ENCODE assay signal across 11 mouse cellular contexts in the genomic region with DNA sequence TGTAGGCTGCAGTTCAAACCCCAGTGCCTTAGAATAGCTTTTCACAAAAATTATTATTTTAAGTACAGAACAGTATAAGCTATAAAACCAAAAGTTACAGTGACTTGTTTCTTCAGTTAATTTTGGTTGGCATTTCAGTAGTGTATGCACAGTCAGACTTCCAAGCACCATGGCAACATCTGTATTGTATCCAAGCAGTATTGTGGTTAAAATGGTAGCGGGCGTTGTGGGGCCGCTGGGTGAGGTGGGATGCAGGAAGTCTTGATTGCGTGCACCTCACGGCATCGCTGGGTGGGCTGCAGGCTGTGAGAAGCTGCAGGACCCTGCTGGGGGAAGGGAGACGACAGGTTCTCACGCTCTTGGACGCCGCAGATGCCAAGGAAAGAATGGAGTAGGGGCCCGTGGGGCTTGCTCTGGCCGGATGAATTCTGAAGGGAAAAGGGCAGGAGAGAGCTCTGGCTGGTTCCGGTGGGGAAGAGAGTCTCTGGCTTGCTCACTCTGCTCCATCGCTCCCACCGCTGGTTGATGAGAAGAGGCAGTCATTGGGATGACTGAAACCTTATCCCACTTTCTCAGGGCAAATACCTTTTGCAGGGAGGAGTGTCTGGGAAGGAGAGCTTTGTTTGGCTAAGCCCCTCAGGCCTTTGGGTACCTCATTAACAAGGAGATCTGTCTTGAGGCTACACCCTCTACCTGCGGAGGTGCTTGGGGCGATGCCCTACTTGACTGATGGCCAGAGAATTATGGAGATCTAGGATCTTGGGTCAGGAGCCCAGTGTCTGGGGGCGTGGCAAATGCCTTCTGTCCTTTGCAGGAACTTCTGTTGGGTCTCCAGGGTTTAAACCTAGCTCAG.
DNase-seq lines count a peak whose midpoint lies in the region; ATAC-seq and TF ChIP-seq lines count a peak whose summit lies in the region.
"Had no signal": no experiment of that assay in that cellular context is flagged by ENCODE, and none has a peak within 500 bp of the region (broad histone marks: within the 10 kb centered on the region; RNA-seq: fewer than 3 reads in every experiment).

No protein-coding gene starts in this region.

- H3K27ac ChIP-seq in heart, postnatal 0 days (ENCODE audit: low read depth) = no peak overlapping the region
- no peak overlapping the region for H3K27ac ChIP-seq in heart, adult 2 months
- no peak overlapping the region; the same call in 1 of the 2 replicates for H3K27ac ChIP-seq in hindbrain, embryonic 10.5 days
- H3K27ac ChIP-seq in midbrain, embryonic 14.5 days (replicated peaks; ENCODE audit: low read depth, low read length) = no peak overlapping the region

- no peak for TF ChIP-seq CTCF in heart, postnatal 0 days (IDR thresholded peaks at IDR 0.05; ENCODE audit: low read depth)
- no peak for TF ChIP-seq CTCF in heart, adult 2 months (IDR thresholded peaks at IDR 0.05)

- no peak for TF ChIP-seq EP300 in heart, postnatal 0 days (IDR thresholded peaks at IDR 0.05; ENCODE audit: low read depth)
- no peak for TF ChIP-seq EP300 in heart, adult 2 months (IDR thresholded peaks at IDR 0.05; ENCODE audit: insufficient read depth, low read depth, low read length)

- no peaks in the 10 kb centered on the region for H3K36me3 ChIP-seq in heart, postnatal 0 days (replicated peaks; ENCODE audit: control insufficient read depth, insufficient read depth, low read length)
- no peaks in the 10 kb centered on the region for H3K36me3 ChIP-seq in heart, adult 2 months (ENCODE audit: control insufficient read depth, insufficient read depth, low read length)
- no peaks in the 10 kb centered on the region for H3K36me3 ChIP-seq in hindbrain, embryonic 10.5 days
- no peaks in the 10 kb centered on the region for H3K36me3 ChIP-seq in midbrain, embryonic 14.5 days (ENCODE audit: control insufficient read depth, insufficient read depth, low read length)

- no peak overlapping the region for H3K9ac ChIP-seq in heart, postnatal 0 days (replicated peaks; ENCODE audit: low read depth, low read length)
- H3K9ac ChIP-seq in heart, adult 2 months (ENCODE audit: low read depth, low read length) = no peak overlapping the region
- H3K9ac ChIP-seq in midbrain, embryonic 14.5 days (replicated peaks; ENCODE audit: low read length) = no peak overlapping the region

- no peak for DNase-seq in heart, postnatal 0 days (ENCODE audit: low spot score)
- no peak for DNase-seq in heart, adult 2 months
- DNase-seq in ZHBTc4 (ENCODE audit: low read depth, low spot score) = peak; percentile 85
- peak; percentile 22 for DNase-seq in hindbrain, embryonic 10.5 days (ENCODE audit: low spot score)
- DNase-seq in midbrain, embryonic 14.5 days = peak; percentile 11
- DNase-seq in adrenal gland, adult 18-20 months (ENCODE audit: low spot score in 2 of 2) = no peak
- no peak for DNase-seq in gastrocnemius, postnatal 14 days
- no peak for DNase-seq in frontal cortex, adult 2 months (ENCODE audit: extremely low spot score in 1 of 2, low spot score in 1 of 2)
- DNase-seq: cerebellum, adult 11 months; layer of hippocampus, postnatal 36 days had no signal

- no peak for TF ChIP-seq POLR2A in heart, adult 2 months (IDR thresholded peaks at IDR 0.05; ENCODE audit: insufficient read depth, low read depth, low read length)

- H3K9me3 ChIP-seq in heart, postnatal 0 days (replicated peaks; ENCODE audit: control insufficient read depth, low read length) = no peaks in the 10 kb centered on the region
- H3K9me3 ChIP-seq in hindbrain, embryonic 10.5 days = no peaks in the 10 kb centered on the region
- H3K9me3 ChIP-seq in midbrain, embryonic 14.5 days (ENCODE audit: control insufficient read depth, low read length) = no peaks in the 10 kb centered on the region
- H3K9me3 ChIP-seq: G1E had no signal

- no peaks in the 10 kb centered on the region for H3K79me2 ChIP-seq in heart, adult 2 months (replicated peaks; ENCODE audit: control insufficient read depth, insufficient read depth, low read length)

- intact Hi-C loops in heart, adult 2 months (cut with DNase I) = loop anchor here (10.0 kb wide), 1 partner anchor 131 kb away; no protein-coding TSS in a partner anchor
- intact Hi-C loops in gastrocnemius, postnatal 14 days (cut with DNase I; ENCODE audit: low total_unique reads) = no loop called here

- no peak overlapping the region for H3K4me3 ChIP-seq in heart, postnatal 0 days (ENCODE audit: low read depth, low read length)
- H3K4me3 ChIP-seq in heart, adult 2 months = no peak overlapping the region
- H3K4me3 ChIP-seq in hindbrain, embryonic 10.5 days = peak overlapping the region; percentile 34
- H3K4me3 ChIP-seq in midbrain, embryonic 14.5 days (replicated peaks; ENCODE audit: low read depth, low read length) = 0 out of 2 replicates have a peak overlapping the region, but pooled peaks have one; percentile 8

- peak overlapping the region; percentile 34 for H3K4me2 ChIP-seq in heart, postnatal 0 days (ENCODE audit: low read depth, low read length)
- H3K4me2 ChIP-seq in midbrain, embryonic 14.5 days (ENCODE audit: low read length) = peak overlapping the region; percentile 28

- ATAC-seq in heart, postnatal 0 days (ENCODE audit: insufficient read depth, low read depth) = no peak
- no peak for ATAC-seq in midbrain, embryonic 14.5 days (ENCODE audit: low FRiP score, low TSS enrichment)

- peaks cover 9% of the 10 kb centered on the region for H3K4me1 ChIP-seq in heart, postnatal 0 days (ENCODE audit: control insufficient read depth, insufficient read depth)
- H3K4me1 ChIP-seq in heart, adult 2 months (ENCODE audit: control insufficient read depth, insufficient read depth, low read length) = peaks cover 3% of the 10 kb centered on the region
- H3K4me1 ChIP-seq in hindbrain, embryonic 10.5 days (replicated peaks) = peaks cover 16% of the 10 kb centered on the region
- peaks cover 3% of the 10 kb centered on the region; the same call in 1 of the 2 replicates for H3K4me1 ChIP-seq in midbrain, embryonic 14.5 days (ENCODE audit: control insufficient read depth, insufficient read depth, low read length)

- no peaks in the 10 kb centered on the region for H3K27me3 ChIP-seq in heart, postnatal 0 days (ENCODE audit: control insufficient read depth, insufficient read depth, low read length)
- no peaks in the 10 kb centered on the region for H3K27me3 ChIP-seq in heart, adult 2 months (ENCODE audit: control insufficient read depth, insufficient read depth, low read length)
- H3K27me3 ChIP-seq in hindbrain, embryonic 10.5 days (ENCODE audit: insufficient read depth, poor library complexity, severe bottlenecking) = no peaks in the 10 kb centered on the region
- H3K27me3 ChIP-seq in midbrain, embryonic 14.5 days (ENCODE audit: control insufficient read depth, insufficient read depth, low read length) = no peaks in the 10 kb centered on the region

- 33% methylated on average over 18 of the region's 18 CpGs for WGBS in heart, postnatal 0 days
- WGBS in heart, adult 2 months = 48% methylated on average over 18 of the region's 18 CpGs
- WGBS in hindbrain, embryonic 10.5 days = 35% methylated on average over 18 of the region's 18 CpGs
- WGBS in midbrain, embryonic 14.5 days = 37% methylated on average over 18 of the region's 18 CpGs

Comparison
In these comparisons a context has a peak if more than half of its experiments do, and no peak if none do; other contexts are left out.
1. DNase-seq: peak in ZHBTc4 (single experiment), hindbrain, embryonic 10.5 days (single experiment) and midbrain, embryonic 14.5 days (single experiment); none in heart, postnatal 0 days (single experiment), heart, adult 2 months (0 of 2), adrenal gland, adult 18-20 months (0 of 2), gastrocnemius, postnatal 14 days (single experiment) and frontal cortex, adult 2 months (0 of 2).
2. H3K4me3 ChIP-seq: peak in hindbrain, embryonic 10.5 days (single experiment) and midbrain, embryonic 14.5 days (single experiment); none in heart, postnatal 0 days (single experiment) and heart, adult 2 months (single experiment).